Mouse (Mus musculus) small intestine, adult 2 months (tissue): ENCODE results near the gene Mrto4.

Experiments
- CTCF ChIP-seq: fragments of 200-500 bp; IDR thresholded peaks from 2 replicates; pipeline ENCODE4 v1.5.1; 2012; ENCODE audit warnings: low read depth, mild to moderate bottlenecking, control low read depth, inconsistent platforms, low read length, moderate library complexity, mixed read lengths; ENCODE audit not compliant: insufficient replicate concordance, insufficient read length; ENCODE audit errors: extremely low read depth
- POLR2A ChIP-seq: fragments of 200-500 bp; IDR thresholded peaks from 2 replicates; pipeline ENCODE4 v1.6.1; 2012; ENCODE audit warnings: low read depth, mild to moderate bottlenecking, control low read depth, inconsistent platforms, low read length, moderate library complexity

DNA sequence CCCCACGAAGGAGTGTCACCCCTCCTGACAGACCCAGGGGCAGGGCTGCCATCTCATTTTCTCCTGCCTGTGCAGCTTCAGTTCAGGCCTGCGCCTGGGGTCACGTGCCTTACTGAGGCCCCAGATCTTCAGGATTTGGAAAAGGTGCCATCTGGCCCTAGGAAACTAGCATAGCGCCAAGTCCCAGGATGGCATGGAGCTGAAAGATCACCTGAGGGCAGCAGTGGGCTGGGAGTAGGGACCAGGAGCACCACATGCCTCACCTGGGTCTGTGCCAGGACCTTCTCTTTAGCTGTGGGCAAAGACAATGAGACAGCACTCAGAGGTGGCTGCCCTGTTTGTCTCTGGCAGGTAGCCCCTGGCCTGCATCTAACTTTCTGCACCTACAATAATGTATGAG, 54.8 kb downstream of the Mrto4 start:
- no peak for TF ChIP-seq POLR2A
- no peak for TF ChIP-seq CTCF
